Mouse (Mus musculus) myocyte (in vitro differentiated cells): ENCODE measurements at regions not wholly inside any gene's neighbourhood (a gene's known extent, or its start where the extent isn't known, plus 50 kb on each side); places are given as distances from the start of the nearest gene placed in this dataset.

ENCODE experiments used
- E2F4 ChIP-seq: IDR thresholded peaks from one replicate; pipeline ENCODE4 v1.6.1; 2011; ENCODE audit warnings: mild to moderate bottlenecking, control low read depth, moderate library complexity; ENCODE audit not compliant: insufficient read depth
- POLR2A ChIP-seq: IDR thresholded peaks from one replicate; pipeline ENCODE4 v1.6.1; 2011; ENCODE audit warnings: low read depth, mild to moderate bottlenecking, control low read depth, moderate library complexity; ENCODE audit not compliant: insufficient read length
- POLR2AphosphoS2 ChIP-seq: IDR thresholded peaks from one replicate; pipeline ENCODE4 v1.6.1; 2011; ENCODE audit warnings: low read depth, control low read depth; ENCODE audit not compliant: insufficient read length
- USF1 ChIP-seq: IDR thresholded peaks from one replicate; pipeline ENCODE4 v1.6.1; 2011; ENCODE audit warnings: low read depth, mild to moderate bottlenecking, control low read depth, moderate library complexity

DNA sequence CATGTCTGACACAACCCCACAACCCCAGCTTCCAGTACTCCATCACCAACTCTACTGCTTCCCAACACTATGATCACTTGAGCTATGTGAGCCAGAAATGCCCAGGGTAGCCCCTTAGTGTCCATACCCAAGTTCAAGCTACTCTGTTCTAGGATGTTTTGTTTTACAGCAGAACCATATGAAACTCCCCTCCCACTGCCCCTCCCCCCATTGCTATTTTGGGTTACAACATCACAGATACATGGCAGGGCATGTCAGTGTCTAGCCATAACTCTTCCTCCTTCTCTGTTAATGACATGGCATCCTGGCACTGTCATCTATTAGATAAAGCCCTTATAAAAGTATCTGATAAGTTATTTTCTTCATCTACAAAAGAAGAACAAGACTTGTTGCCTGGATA, 142.0 kb upstream of the Bcl6 start:
- TF ChIP-seq E2F4 (no peak), POLR2A (no peak), USF1 (no peak), POLR2AphosphoS2 (no peak)
